Mouse (Mus musculus): Measurements from ENCODE around the gene Coro1b.

DNA sequence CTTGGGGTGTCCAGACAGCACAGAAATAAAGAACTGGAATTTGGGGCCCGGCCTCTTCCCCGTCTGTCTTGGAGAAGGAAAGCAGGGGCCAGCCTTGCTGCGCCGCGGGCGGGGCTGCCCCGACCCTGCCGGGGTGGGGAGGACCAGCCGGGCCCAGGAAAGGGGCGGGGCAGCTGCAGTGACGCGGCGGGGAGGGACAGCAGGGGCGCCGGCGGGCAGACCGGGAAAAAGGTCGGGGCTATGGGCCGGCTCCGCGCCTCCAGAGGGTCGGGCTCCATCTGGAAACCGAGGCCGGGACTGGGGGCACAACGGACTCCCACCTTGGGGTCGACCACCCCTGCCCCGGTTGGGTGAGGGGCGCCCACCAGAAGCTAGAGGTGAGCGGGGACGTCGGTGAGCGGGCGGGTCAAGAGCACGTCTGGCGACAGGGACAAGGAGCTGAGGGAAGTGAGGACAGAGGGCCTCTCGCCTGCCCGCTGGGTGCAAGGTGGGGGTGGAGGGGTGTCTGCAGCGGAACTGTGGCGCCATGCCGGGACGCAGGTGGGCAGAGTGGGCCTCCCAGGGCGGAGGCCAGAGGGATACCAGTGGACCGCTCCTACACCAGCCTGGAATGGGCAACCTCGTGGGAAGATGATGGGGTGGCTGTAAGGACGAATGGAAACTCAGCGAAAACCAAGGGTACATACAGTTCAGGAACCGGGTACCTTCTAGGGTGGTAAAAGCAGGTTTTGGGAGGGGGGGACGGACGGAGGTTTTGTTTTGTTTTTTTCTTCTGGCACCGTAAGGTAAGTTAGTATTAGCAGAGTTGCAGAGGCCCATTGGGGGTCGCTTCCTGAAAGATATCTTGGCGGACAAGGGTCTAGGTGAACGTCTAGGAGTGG, 48.3 kb upstream of the Coro1b start, which contains the start of gene Pitpnm1:
- TF ChIP-seq CTCF (IDR thresholded peaks at IDR 0.05; ENCODE audit: borderline replicate concordance, insufficient read depth, low read depth, low read length) (no peak), POLR2A (IDR thresholded peaks at IDR 0.05; ENCODE audit: borderline replicate concordance, insufficient read depth, low read length) (no peak)

Data from cerebellum, adult 2 months (tissue).